Mouse (Mus musculus) brain, adult 2 months (tissue): Measurements from ENCODE around the gene 4931408C20Rik.

Experiments used
- DNase-seq: peaks from one replicate; pipeline ENCODE4 v3.0.0; 2011; ENCODE audit warnings: low read depth, low spot score

Gene 4931408C20Rik

GRCm38 (mm10) chr1:26686842-26687760 is at the start of gene 4931408C20Rik:
4931408C20Rik (minus strand) TSS chr1:26687460.
- peak; percentile 0 for DNase-seq

GRCm38 (mm10) chr1:26687926-26688325 is 666 bp upstream of the 4931408C20Rik start:
- DNase-seq, result peak; percentile 0

- peak; percentile 2 for DNase-seq
These were observed 1.1 kb downstream of the 4931408C20Rik start for GRCm38 (mm10) chr1:26685952-26686693.

- DNase-seq, result no peak
These were observed 1.9 kb downstream of the 4931408C20Rik start for GRCm38 (mm10) chr1:26685383-26685782.

- DNase-seq, result peak; percentile 3
These were observed 37.4 kb downstream of the 4931408C20Rik start for GRCm38 (mm10) chr1:26649704-26650388.

- DNase-seq, result no peak
These were observed 51.2 kb downstream of the 4931408C20Rik start for GRCm38 (mm10) chr1:26636051-26636450.
